Mouse (Mus musculus) hindbrain, embryonic 16.5 days (tissue): ENCODE data around the gene Slc7a5. TPM values are rescaled to one million over a fixed set of nuclear protein-coding genes. Genes with fewer than 3 reads are reported as not detected.

Source experiments
- ATAC-seq: fragments of 200-750 bp; cut with Nextera tagmentation; 2 replicates; pipeline ENCODE4 v1.8.0; 2017; ENCODE audit warnings: moderate TSS enrichment, moderate library complexity
- H3K27ac ChIP-seq: fragments of 300-500 bp; sonication (generic); 2 replicates; pipeline ENCODE4 v1.5.1; 2014; ENCODE audit warnings: low read depth, mild to moderate bottlenecking, control low read depth, low read length, moderate library complexity
- H3K27me3 ChIP-seq: fragments of 300-500 bp; sonication (generic); replicated peaks from 2 replicates; pipeline ENCODE4 v1.6.1; 2014; ENCODE audit warnings: low read length; ENCODE audit not compliant: control insufficient read depth, insufficient read depth
- H3K36me3 ChIP-seq: fragments of 300-500 bp; sonication (generic); 2 replicates; pipeline ENCODE4 v1.6.1; 2014; ENCODE audit warnings: mild to moderate bottlenecking, low read length, moderate library complexity, mixed read lengths; ENCODE audit not compliant: control insufficient read depth, insufficient read depth
- H3K4me1 ChIP-seq: fragments of 300-500 bp; sonication (generic); 2 replicates; pipeline ENCODE4 v1.6.1; 2014; ENCODE audit warnings: low read depth, low read length; ENCODE audit not compliant: control insufficient read depth, insufficient read depth
- H3K4me2 ChIP-seq: fragments of 300-500 bp; sonication (generic); 2 replicates; pipeline ENCODE4 v1.6.1; 2014; ENCODE audit warnings: mild to moderate bottlenecking, low read length, control low read depth, moderate library complexity
- H3K4me3 ChIP-seq: fragments of 300-500 bp; sonication (generic); 2 replicates; pipeline ENCODE4 v1.5.1; 2014; ENCODE audit warnings: mild to moderate bottlenecking, low read length, control low read depth, moderate library complexity
- H3K9ac ChIP-seq: fragments of 300-500 bp; sonication (generic); 2 replicates; pipeline ENCODE4 v1.6.1; 2014; ENCODE audit warnings: low read depth, mild to moderate bottlenecking, control low read depth, low read length, moderate library complexity
- H3K9me3 ChIP-seq: fragments of 300-500 bp; sonication (generic); 2 replicates; pipeline ENCODE4 v1.6.1; 2014; ENCODE audit warnings: mild to moderate bottlenecking, low read length, moderate library complexity; ENCODE audit not compliant: control insufficient read depth
- WGBS: fragments of 180-500 bp; shearing (Covaris S2); extraction: QIAGEN DNeasy Blood & Tissue Kit; methylation state at CpG from one replicate; pipeline ENCODE4 v1.1.7; 2014; 5-methylcytosine and 5-hydroxymethylcytosine counted together
- polyA plus RNA-seq: library from polyadenylated mRNA; unstranded; fragments of >200 nt; fragmentation: Nextera tagmentation; extraction: Ambion mirVana; gene quantifications from 2 replicates; pipeline ENCODE4 v1.2.1, GENCODE M21; 2015

The Slc7a5 gene
- polyA plus RNA-seq, 1 experiment from 2014 or later: 44.9 TPM

- H3K4me1 ChIP-seq: peaks cover 16% of the 10 kb centered on the region
- no peak for ATAC-seq
- H3K27ac ChIP-seq: no peak overlapping the region
- WGBS: 80% methylated on average over 7 of the region's 7 CpGs
- H3K36me3 ChIP-seq: no peaks in the 10 kb centered on the region
- no peak overlapping the region for H3K9ac ChIP-seq
- no peak overlapping the region for H3K4me2 ChIP-seq
- no peak overlapping the region for H3K4me3 ChIP-seq
- H3K9me3 ChIP-seq: no peaks in the 10 kb centered on the region
- H3K27me3 ChIP-seq: no peaks in the 10 kb centered on the region
These were observed 24.1 kb upstream of the Slc7a5 start for GRCm38 (mm10) chr8:121931571-121931970.

DNA sequence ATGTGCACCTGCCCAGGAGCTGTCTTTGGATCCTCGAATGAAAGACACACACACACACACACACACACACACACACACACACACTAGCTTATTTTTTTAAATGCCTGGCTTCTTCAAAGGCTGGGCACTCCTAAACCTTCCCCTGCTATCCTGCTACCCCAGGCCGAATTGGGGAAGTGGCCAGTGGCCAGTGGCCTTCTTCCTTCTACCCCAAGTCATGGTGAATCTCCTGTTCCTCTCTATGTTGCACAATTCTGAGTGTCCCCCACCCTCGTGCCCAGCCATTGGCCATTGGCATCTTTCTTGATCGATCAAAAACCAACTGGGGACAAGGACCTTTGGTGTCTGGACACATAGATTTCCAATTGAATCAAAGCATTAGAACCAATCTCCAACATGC, 22.6 kb upstream of the Slc7a5 start:
- peaks cover 8% of the 10 kb centered on the region for H3K4me1 ChIP-seq
- 86% methylated on average over 4 of the region's 4 CpGs for WGBS
- H3K9ac ChIP-seq: no peak overlapping the region
- no peak overlapping the region for H3K4me3 ChIP-seq
- no peak overlapping the region for H3K27ac ChIP-seq
- no peak overlapping the region for H3K4me2 ChIP-seq
- ATAC-seq: no peak
- no peaks in the 10 kb centered on the region for H3K36me3 ChIP-seq
- no peaks in the 10 kb centered on the region for H3K27me3 ChIP-seq
- H3K9me3 ChIP-seq: no peaks in the 10 kb centered on the region

GRCm38 (mm10) chr8:121927316-121927715, 19.8 kb upstream of the Slc7a5 start:
- WGBS: 51% methylated on average over 8 of the region's 8 CpGs
- Histone ChIP-seq H3K9ac (no peak overlapping the region), H3K4me1 (no peaks in the 10 kb centered on the region), H3K27ac (no peak overlapping the region), H3K4me3 (no peak overlapping the region), H3K9me3 (no peaks in the 10 kb centered on the region), H3K4me2 (no peak overlapping the region), H3K27me3 (no peaks in the 10 kb centered on the region), H3K36me3 (no peaks in the 10 kb centered on the region)
- peak; percentile 63; the same call in 1 of the 2 replicates for ATAC-seq

- no peak overlapping the region for H3K9ac ChIP-seq
- no peaks in the 10 kb centered on the region for H3K9me3 ChIP-seq
- no peaks in the 10 kb centered on the region for H3K27me3 ChIP-seq
- H3K36me3 ChIP-seq: no peaks in the 10 kb centered on the region
- H3K27ac ChIP-seq: no peak overlapping the region
- no peak overlapping the region for H3K4me2 ChIP-seq
- ATAC-seq: no peak
- H3K4me1 ChIP-seq: no peaks in the 10 kb centered on the region
- WGBS: 67% methylated on average over 8 of the region's 8 CpGs
- no peak overlapping the region for H3K4me3 ChIP-seq
These were observed 18.8 kb upstream of the Slc7a5 start for GRCm38 (mm10) chr8:121926266-121926665.

GRCm38 (mm10) chr8:121925624-121926023, 18.1 kb upstream of the Slc7a5 start:
- Histone ChIP-seq H3K9ac (no peak overlapping the region), H3K27me3 (no peaks in the 10 kb centered on the region), H3K4me2 (no peak overlapping the region), H3K27ac (no peak overlapping the region), H3K4me1 (no peaks in the 10 kb centered on the region), H3K4me3 (no peak overlapping the region), H3K9me3 (no peaks in the 10 kb centered on the region), H3K36me3 (no peaks in the 10 kb centered on the region)
- WGBS: 30% methylated on average over 10 of the region's 10 CpGs
- ATAC-seq: no peak; the same call in 1 of the 2 replicates

- Histone ChIP-seq H3K4me2 (no peak overlapping the region), H3K9ac (no peak overlapping the region), H3K4me3 (no peak overlapping the region), H3K4me1 (no peaks in the 10 kb centered on the region), H3K27ac (no peak overlapping the region), H3K36me3 (no peaks in the 10 kb centered on the region), H3K27me3 (no peaks in the 10 kb centered on the region), H3K9me3 (no peaks in the 10 kb centered on the region)
- WGBS: 88% methylated on average over 5 of the region's 5 CpGs
- ATAC-seq: no peak
These were observed 17.2 kb upstream of the Slc7a5 start for GRCm38 (mm10) chr8:121924681-121925080.

GRCm38 (mm10) chr8:121922101-121922500, 14.6 kb upstream of the Slc7a5 start:
- H3K4me2 ChIP-seq: no peak overlapping the region
- peak overlapping the region; percentile 54; the same call in 1 of the 2 replicates for H3K27ac ChIP-seq
- no peaks in the 10 kb centered on the region for H3K9me3 ChIP-seq
- WGBS: 87% methylated on average over 8 of the region's 8 CpGs
- no peaks in the 10 kb centered on the region for H3K27me3 ChIP-seq
- no peaks in the 10 kb centered on the region for H3K36me3 ChIP-seq
- peak; percentile 38; the same call in 1 of the 2 replicates for ATAC-seq
- no peak overlapping the region for H3K9ac ChIP-seq
- H3K4me1 ChIP-seq: no peaks in the 10 kb centered on the region
- H3K4me3 ChIP-seq: no peak overlapping the region

- 73% methylated on average over 8 of the region's 8 CpGs for WGBS
These were observed 14.1 kb upstream of the Slc7a5 start for GRCm38 (mm10) chr8:121921582-121921981.

DNA sequence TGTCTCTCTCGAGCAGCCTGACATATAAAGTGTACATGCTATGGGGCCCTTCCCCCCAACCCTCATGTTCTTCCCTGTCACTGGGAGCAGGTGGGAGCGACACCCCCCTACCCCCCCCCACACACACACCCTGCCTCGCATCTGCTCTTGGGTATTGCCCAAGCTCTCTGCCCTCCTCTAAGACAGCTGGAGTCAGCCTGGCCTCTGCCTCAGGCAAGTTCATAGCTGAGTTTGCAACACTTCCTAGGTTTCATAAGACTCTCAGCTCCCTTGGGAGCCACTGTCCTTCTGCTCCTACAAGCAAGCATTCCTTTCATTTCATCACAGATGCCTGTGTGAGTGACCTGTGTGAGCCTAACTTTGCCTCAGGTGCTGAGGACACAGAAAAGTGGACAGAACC, 12.2 kb upstream of the Slc7a5 start:
- Histone ChIP-seq H3K9ac (no peak overlapping the region), H3K27me3 (no peaks in the 10 kb centered on the region), H3K27ac (no peak overlapping the region), H3K9me3 (no peaks in the 10 kb centered on the region), H3K4me3 (no peak overlapping the region), H3K4me2 (no peak overlapping the region), H3K4me1 (no peaks in the 10 kb centered on the region), H3K36me3 (no peaks in the 10 kb centered on the region)
- ATAC-seq: no peak
- WGBS: 40% methylated on average over 3 of the region's 3 CpGs

More at GRCm38 (mm10) chr8:121921582-121921981, 14.1 kb upstream of the Slc7a5 start:
- Histone ChIP-seq H3K4me1 (no peaks in the 10 kb centered on the region), H3K9ac (no peak overlapping the region), H3K4me2 (no peak overlapping the region), H3K9me3 (no peaks in the 10 kb centered on the region), H3K27me3 (no peaks in the 10 kb centered on the region), H3K4me3 (no peak overlapping the region), H3K36me3 (no peaks in the 10 kb centered on the region), H3K27ac (peak overlapping the region; percentile 54)
- no peak for ATAC-seq

DNA sequence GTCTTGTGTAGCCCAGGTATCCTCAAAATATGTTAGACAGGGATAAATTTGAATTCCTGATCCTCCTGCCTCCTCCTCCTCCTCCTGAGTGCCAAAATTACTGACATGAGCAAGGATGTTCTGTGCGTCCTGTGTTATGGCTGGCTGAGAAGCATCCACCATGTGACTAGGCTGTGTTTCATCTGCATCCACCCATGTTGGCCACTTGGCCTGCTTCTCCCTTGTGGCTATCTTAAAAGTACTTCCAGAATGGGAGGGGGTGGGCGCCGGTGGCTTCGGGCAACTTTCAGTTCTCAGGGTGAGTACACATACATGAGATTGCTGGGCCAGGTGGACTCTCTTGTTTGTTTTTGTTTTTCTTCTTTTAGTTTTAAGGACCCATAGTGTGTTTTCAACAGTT, 11.7 kb upstream of the Slc7a5 start:
- Histone ChIP-seq H3K27ac (no peak overlapping the region), H3K4me2 (no peak overlapping the region), H3K9me3 (no peaks in the 10 kb centered on the region), H3K9ac (no peak overlapping the region), H3K27me3 (no peaks in the 10 kb centered on the region), H3K4me1 (no peaks in the 10 kb centered on the region), H3K36me3 (no peaks in the 10 kb centered on the region), H3K4me3 (no peak overlapping the region)
- no peak for ATAC-seq
- 67% methylated on average over 4 of the region's 4 CpGs for WGBS
